Mouse (Mus musculus): ENCODE measurements around the gene Ntrk3. TPM values are rescaled to one million over a fixed set of nuclear protein-coding genes. Genes with fewer than 3 reads are reported as not detected.

The Ntrk3 gene
- polyA plus RNA-seq, 1 experiment from 2014 or later: 7.3 TPM

- no peaks in the 10 kb centered on the region for H3K27me3 ChIP-seq (ENCODE audit: control insufficient read depth, insufficient read depth, low read length)
- H3K9me3 ChIP-seq (ENCODE audit: control insufficient read depth, low read length): no peaks in the 10 kb centered on the region
- 89% methylated on average over 4 of the region's 4 CpGs for WGBS
- no peaks in the 10 kb centered on the region for H3K4me1 ChIP-seq (replicated peaks; ENCODE audit: control insufficient read depth, insufficient read depth, low read length)
- no peak overlapping the region for H3K27ac ChIP-seq (ENCODE audit: low read depth, low read length)
- ATAC-seq (replicated peaks; ENCODE audit: low FRiP score) (no peak), DNase-seq (ENCODE audit: low spot score) (no peak)
- no peaks in the 10 kb centered on the region for H3K36me3 ChIP-seq (ENCODE audit: control insufficient read depth, insufficient read depth, low read length)
- H3K9ac ChIP-seq (ENCODE audit: low read length): no peak overlapping the region
- H3K4me3 ChIP-seq (ENCODE audit: low read depth, low read length): no peak overlapping the region
- no peak overlapping the region for H3K4me2 ChIP-seq (ENCODE audit: low read depth, low read length, severe bottlenecking)
Measured at GRCm38 (mm10) chr7:78318640-78319039, 419.2 kb downstream of the Ntrk3 start.

GRCm38 (mm10) chr7:78305770-78306169 is 432.0 kb downstream of the Ntrk3 start:
- peaks cover 5% of the 10 kb centered on the region; the same call in 1 of the 2 replicates for H3K9me3 ChIP-seq (ENCODE audit: control insufficient read depth, low read length)
- H3K4me1 ChIP-seq (replicated peaks; ENCODE audit: control insufficient read depth, insufficient read depth, low read length): no peaks in the 10 kb centered on the region
- no peak for DNase-seq (ENCODE audit: low spot score)
- no peak overlapping the region for H3K9ac ChIP-seq (ENCODE audit: low read length)
- no peak overlapping the region for H3K4me2 ChIP-seq (ENCODE audit: low read depth, low read length, severe bottlenecking)
- H3K27ac ChIP-seq (ENCODE audit: low read depth, low read length): no peak overlapping the region
- H3K4me3 ChIP-seq (ENCODE audit: low read depth, low read length): no peak overlapping the region
- H3K36me3 ChIP-seq (ENCODE audit: control insufficient read depth, insufficient read depth, low read length): no peaks in the 10 kb centered on the region
- WGBS: 95% methylated on average over 1 of the region's 1 CpGs
- ATAC-seq (replicated peaks; ENCODE audit: low FRiP score): no peak
- H3K27me3 ChIP-seq (ENCODE audit: control insufficient read depth, insufficient read depth, low read length): no peaks in the 10 kb centered on the region

GRCm38 (mm10) chr7:78305029-78305428 is 432.8 kb downstream of the Ntrk3 start:
- peaks cover 5% of the 10 kb centered on the region; the same call in 1 of the 2 replicates for H3K9me3 ChIP-seq (ENCODE audit: control insufficient read depth, low read length)
- no peak overlapping the region for H3K4me3 ChIP-seq (ENCODE audit: low read depth, low read length)
- no peaks in the 10 kb centered on the region for H3K4me1 ChIP-seq (replicated peaks; ENCODE audit: control insufficient read depth, insufficient read depth, low read length)
- WGBS: 93% methylated on average over 1 of the region's 1 CpGs
- H3K36me3 ChIP-seq (ENCODE audit: control insufficient read depth, insufficient read depth, low read length): no peaks in the 10 kb centered on the region
- H3K27me3 ChIP-seq (ENCODE audit: control insufficient read depth, insufficient read depth, low read length): no peaks in the 10 kb centered on the region
- ATAC-seq (replicated peaks; ENCODE audit: low FRiP score): no peak
- DNase-seq (ENCODE audit: low spot score): no peak
- H3K4me2 ChIP-seq (ENCODE audit: low read depth, low read length, severe bottlenecking): no peak overlapping the region
- no peak overlapping the region for H3K9ac ChIP-seq (ENCODE audit: low read length)
- H3K27ac ChIP-seq (ENCODE audit: low read depth, low read length): no peak overlapping the region

- no peaks in the 10 kb centered on the region for H3K9me3 ChIP-seq (ENCODE audit: control insufficient read depth, low read length)
- no peaks in the 10 kb centered on the region for H3K4me1 ChIP-seq (replicated peaks; ENCODE audit: control insufficient read depth, insufficient read depth, low read length)
- no peak overlapping the region for H3K9ac ChIP-seq (ENCODE audit: low read length)
- ATAC-seq (replicated peaks; ENCODE audit: low FRiP score) (no peak), DNase-seq (ENCODE audit: low spot score) (no peak)
- WGBS: 86% methylated on average over 5 of the region's 5 CpGs
- H3K4me2 ChIP-seq (ENCODE audit: low read depth, low read length, severe bottlenecking): no peak overlapping the region
- no peak overlapping the region for H3K4me3 ChIP-seq (ENCODE audit: low read depth, low read length)
- H3K27me3 ChIP-seq (ENCODE audit: control insufficient read depth, insufficient read depth, low read length): no peaks in the 10 kb centered on the region
- no peak overlapping the region for H3K27ac ChIP-seq (ENCODE audit: low read depth, low read length)
- no peaks in the 10 kb centered on the region for H3K36me3 ChIP-seq (ENCODE audit: control insufficient read depth, insufficient read depth, low read length)
Measured at GRCm38 (mm10) chr7:78297290-78297689, 440.5 kb downstream of the Ntrk3 start.

- H3K4me3 ChIP-seq (ENCODE audit: low read depth, low read length): no peak overlapping the region
- H3K4me1 ChIP-seq (replicated peaks; ENCODE audit: control insufficient read depth, insufficient read depth, low read length): no peaks in the 10 kb centered on the region
- H3K4me2 ChIP-seq (ENCODE audit: low read depth, low read length, severe bottlenecking): no peak overlapping the region
- DNase-seq (ENCODE audit: low spot score): no peak
- 84% methylated on average over 3 of the region's 3 CpGs for WGBS
- no peaks in the 10 kb centered on the region for H3K27me3 ChIP-seq (ENCODE audit: control insufficient read depth, insufficient read depth, low read length)
- no peak overlapping the region for H3K9ac ChIP-seq (ENCODE audit: low read length)
- no peaks in the 10 kb centered on the region for H3K36me3 ChIP-seq (ENCODE audit: control insufficient read depth, insufficient read depth, low read length)
- H3K9me3 ChIP-seq (ENCODE audit: control insufficient read depth, low read length): no peaks in the 10 kb centered on the region
- H3K27ac ChIP-seq (ENCODE audit: low read depth, low read length): no peak overlapping the region
- ATAC-seq (replicated peaks; ENCODE audit: low FRiP score): no peak
Measured at GRCm38 (mm10) chr7:78294322-78294721, 443.5 kb downstream of the Ntrk3 start.

- H3K9me3 ChIP-seq (ENCODE audit: control insufficient read depth, low read length): no peaks in the 10 kb centered on the region
- H3K36me3 ChIP-seq (ENCODE audit: control insufficient read depth, insufficient read depth, low read length): no peaks in the 10 kb centered on the region
- H3K27ac ChIP-seq (ENCODE audit: low read depth, low read length): no peak overlapping the region
- H3K9ac ChIP-seq (ENCODE audit: low read length): no peak overlapping the region
- DNase-seq (ENCODE audit: low spot score): no peak
- H3K4me2 ChIP-seq (ENCODE audit: low read depth, low read length, severe bottlenecking): no peak overlapping the region
- H3K4me3 ChIP-seq (ENCODE audit: low read depth, low read length): no peak overlapping the region
- no peaks in the 10 kb centered on the region for H3K27me3 ChIP-seq (ENCODE audit: control insufficient read depth, insufficient read depth, low read length)
- no peak for ATAC-seq (replicated peaks; ENCODE audit: low FRiP score)
- H3K4me1 ChIP-seq (replicated peaks; ENCODE audit: control insufficient read depth, insufficient read depth, low read length): no peaks in the 10 kb centered on the region
- 57% methylated on average over 2 of the region's 2 CpGs for WGBS
Measured at GRCm38 (mm10) chr7:78290186-78290585, 447.6 kb downstream of the Ntrk3 start.

- 85% methylated on average over 2 of the region's 2 CpGs for WGBS
- Histone ChIP-seq H3K4me1 (replicated peaks; ENCODE audit: control insufficient read depth, insufficient read depth, low read length) (no peaks in the 10 kb centered on the region), H3K4me3 (ENCODE audit: low read depth, low read length) (no peak overlapping the region), H3K27me3 (ENCODE audit: control insufficient read depth, insufficient read depth, low read length) (no peaks in the 10 kb centered on the region), H3K4me2 (ENCODE audit: low read depth, low read length, severe bottlenecking) (no peak overlapping the region), H3K9ac (ENCODE audit: low read length) (no peak overlapping the region), H3K27ac (ENCODE audit: low read depth, low read length) (no peak overlapping the region), H3K9me3 (ENCODE audit: control insufficient read depth, low read length) (no peaks in the 10 kb centered on the region), H3K36me3 (ENCODE audit: control insufficient read depth, insufficient read depth, low read length) (no peaks in the 10 kb centered on the region)
- DNase-seq (ENCODE audit: low spot score) (no peak), ATAC-seq (replicated peaks; ENCODE audit: low FRiP score) (no peak)
Measured at GRCm38 (mm10) chr7:78286516-78287238, 451.1 kb downstream of the Ntrk3 start.

- no peak for DNase-seq (ENCODE audit: low spot score)
- no peaks in the 10 kb centered on the region for H3K27me3 ChIP-seq (ENCODE audit: control insufficient read depth, insufficient read depth, low read length)
- ATAC-seq (replicated peaks; ENCODE audit: low FRiP score): no peak
Measured at GRCm38 (mm10) chr7:78269506-78270250, 468.1 kb downstream of the Ntrk3 start.

More at GRCm38 (mm10) chr7:78269506-78270250, 468.1 kb downstream of the Ntrk3 start:
- Histone ChIP-seq H3K9me3 (ENCODE audit: control insufficient read depth, low read length) (no peaks in the 10 kb centered on the region), H3K27ac (ENCODE audit: low read depth, low read length) (no peak overlapping the region), H3K9ac (ENCODE audit: low read length) (no peak overlapping the region), H3K4me2 (ENCODE audit: low read depth, low read length, severe bottlenecking) (no peak overlapping the region), H3K4me3 (ENCODE audit: low read depth, low read length) (no peak overlapping the region), H3K36me3 (ENCODE audit: control insufficient read depth, insufficient read depth, low read length) (no peaks in the 10 kb centered on the region), H3K4me1 (replicated peaks; ENCODE audit: control insufficient read depth, insufficient read depth, low read length) (no peaks in the 10 kb centered on the region)
- WGBS: 79% methylated on average over 3 of the region's 3 CpGs
